Mouse (Mus musculus): ENCODE results near the gene Foxe3.

DNA sequence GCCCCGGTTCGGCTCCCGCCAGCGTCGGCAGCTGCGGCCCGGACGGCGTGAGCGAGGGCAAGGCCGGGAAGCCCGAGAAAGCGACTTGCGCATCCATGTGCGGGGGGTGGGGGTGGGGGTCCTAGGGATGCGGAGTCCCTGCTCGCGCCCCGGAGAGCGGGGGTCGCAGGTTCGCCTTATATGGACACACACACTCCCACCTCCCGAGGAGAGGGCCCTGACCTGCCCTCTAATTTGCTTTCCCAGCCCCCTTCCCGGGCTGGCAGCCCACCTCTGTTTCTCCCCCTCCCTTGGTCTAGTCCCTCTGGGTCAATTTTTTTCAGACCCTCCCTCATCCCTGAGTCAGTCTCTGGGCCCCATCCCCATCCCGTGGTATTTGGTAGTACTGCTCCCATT is at the start of gene Foxe3:
- TF ChIP-seq CTCF (IDR thresholded peaks at IDR 0.05; ENCODE audit: low read depth, low read length) (no peak), EP300 (IDR thresholded peaks at IDR 0.05; ENCODE audit: insufficient read depth, low read depth, low read length) (no peak)
